Mouse (Mus musculus) MEL (cell line): ENCODE measurements around the gene Fam181a.

ENCODE experiments used
- CTCF ChIP-seq, 3 experiments: IDR thresholded peaks in 2 of 3; conservative IDR thresholded peaks in 1 of 3; 2 replicates each; pipeline ENCODE4 v1.5.1; 2011 to 2012; ENCODE audit warnings: low read length in 3 of 3, low read depth in 2 of 3, mild to moderate bottlenecking in 2 of 3, improper control_type of control experiment in 1 of 3, inconsistent platforms in 1 of 3, mixed read lengths in 1 of 3, moderate library complexity in 1 of 3; ENCODE audit not compliant: control insufficient read depth in 1 of 3, insufficient read depth in 1 of 3, poor library complexity in 1 of 3, severe bottlenecking in 1 of 3
- GATA1 ChIP-seq: IDR thresholded peaks from 2 replicates; pipeline ENCODE4 v1.6.1; 2011; ENCODE audit warnings: low read depth, low read length, improper control_type of control experiment
- MAZ ChIP-seq: IDR thresholded peaks from 2 replicates; pipeline ENCODE4 v1.6.1; 2012; ENCODE audit warnings: low read depth, mild to moderate bottlenecking, inconsistent platforms, low read length, improper control_type of control experiment
- MEF2A ChIP-seq: IDR thresholded peaks from 2 replicates; pipeline ENCODE4 v1.6.1; 2014; ENCODE audit warnings: low read depth, mild to moderate bottlenecking, inconsistent platforms, low read length, improper control_type of control experiment; ENCODE audit not compliant: poor library complexity, insufficient replicate concordance, severe bottlenecking; ENCODE audit errors: extremely low read depth
- MYC ChIP-seq: IDR thresholded peaks from 2 replicates; pipeline ENCODE4 v1.6.1; 2011; ENCODE audit warnings: low read depth, mild to moderate bottlenecking, low read length, improper control_type of control experiment, moderate library complexity
- POLR2A ChIP-seq, 2 experiments: IDR thresholded peaks; 2 replicates each; pipeline ENCODE4 v1.6.1; 2011 to 2012; ENCODE audit warnings: low read length in 2 of 2, mild to moderate bottlenecking in 2 of 2, control low read depth in 1 of 2, improper control_type of control experiment in 1 of 2, low read depth in 1 of 2, moderate library complexity in 1 of 2; ENCODE audit not compliant: control insufficient read depth in 1 of 2, insufficient read depth in 1 of 2, poor library complexity in 1 of 2
- POLR2AphosphoS2 ChIP-seq: IDR thresholded peaks from 2 replicates; pipeline ENCODE4 v1.6.1; 2011; ENCODE audit warnings: low read length, improper control_type of control experiment
- USF1 ChIP-seq: IDR thresholded peaks from 2 replicates; pipeline ENCODE4 v1.6.1; 2014; ENCODE audit warnings: low read depth, mild to moderate bottlenecking, inconsistent platforms, low read length, improper control_type of control experiment, moderate library complexity
- ZMIZ1 ChIP-seq: IDR thresholded peaks from 2 replicates; pipeline ENCODE4 v1.6.1; 2012; ENCODE audit warnings: low read depth, mild to moderate bottlenecking, inconsistent platforms, low read length, improper control_type of control experiment, moderate library complexity
- ZNF384 ChIP-seq: IDR thresholded peaks from 2 replicates; pipeline ENCODE4 v1.6.1; 2012; ENCODE audit warnings: low read depth, mild to moderate bottlenecking, inconsistent platforms, low read length, improper control_type of control experiment

DNA sequence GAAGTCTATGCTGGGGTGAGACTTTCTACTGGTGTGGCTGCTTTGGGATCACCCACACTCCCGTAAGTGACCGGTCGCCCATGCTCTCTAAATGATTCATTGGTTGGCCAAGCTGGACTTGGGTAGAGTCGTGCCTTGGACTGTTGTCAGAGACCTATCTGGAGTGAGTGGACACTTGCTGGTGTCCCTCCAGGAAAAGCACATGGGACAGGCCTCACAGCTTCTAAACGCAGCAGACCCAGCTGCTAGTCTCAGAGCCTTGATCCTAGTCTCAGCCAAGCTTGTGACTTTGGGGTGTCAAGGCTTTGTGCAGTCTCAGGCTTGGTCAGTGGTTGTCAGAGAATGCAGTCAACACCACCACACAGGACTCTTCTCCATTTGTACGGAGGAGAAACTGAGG is 42.0 kb downstream of the Fam181a start:
- TF ChIP-seq MAZ (no peak), USF1 (no peak), POLR2AphosphoS2 (no peak), CTCF (IDR thresholded peaks at IDR 0.05 in 2 of 3, conservative IDR thresholded peaks at IDR 0.05 in 1 of 3; ENCODE audit: control insufficient read depth in 1 of 3, insufficient read depth in 1 of 3, low read depth in 2 of 3, low read length in 3 of 3, poor library complexity in 1 of 3, severe bottlenecking in 1 of 3) (no peak), ZNF384 (no peak), POLR2A (IDR thresholded peaks at IDR 0.05; ENCODE audit: control insufficient read depth in 1 of 2, insufficient read depth in 1 of 2, low read depth in 1 of 2, low read length in 2 of 2, poor library complexity in 1 of 2) (no peak), ZMIZ1 (no peak), MYC (no peak), GATA1 (no peak), MEF2A (no peak)
